Mouse (Mus musculus) T-helper 2 cell (primary cell): ENCODE data around the gene Simc1.

ENCODE experiments used
- in situ Hi-C: fragments of 300-600 bp; cut with MboI, MseI; formaldehyde crosslinking; loops from one replicate; pipeline ENCODE4 v1.15.1; 2025; ENCODE audit warnings: high pct_unique_total_duplicates

Gene Simc1

GRCm38 (mm10) chr13:54532134-54532533 lies 28.6 kb downstream of the Simc1 start:
- in situ Hi-C loops: no loop called here

GRCm38 (mm10) chr13:54548036-54548435 lies 44.5 kb downstream of the Simc1 start:
- in situ Hi-C loops: no loop called here

DNA sequence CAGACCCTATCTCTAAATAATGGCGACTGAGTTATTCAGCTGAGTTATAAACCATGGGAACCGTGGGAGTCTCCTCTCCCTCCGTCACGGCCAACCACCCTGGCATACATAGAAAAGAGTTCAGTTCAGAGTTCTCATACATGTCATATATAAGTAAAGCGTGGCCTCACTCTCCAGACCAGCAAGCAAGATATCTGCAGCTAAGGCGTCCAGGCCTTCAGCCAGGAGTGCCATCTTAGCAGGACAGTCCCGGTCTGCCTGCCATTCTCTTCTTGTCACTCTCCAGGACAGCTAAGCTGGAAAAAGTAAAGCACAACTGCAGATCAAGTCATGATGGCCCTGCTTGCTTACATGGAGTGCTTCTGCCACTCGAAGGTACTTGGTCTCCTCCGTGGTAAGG lies 52.6 kb downstream of the Simc1 start:
- in situ Hi-C loops: no loop called here

GRCm38 (mm10) chr13:54556796-54557195 lies 53.2 kb downstream of the Simc1 start:
- in situ Hi-C loops: no loop called here

DNA sequence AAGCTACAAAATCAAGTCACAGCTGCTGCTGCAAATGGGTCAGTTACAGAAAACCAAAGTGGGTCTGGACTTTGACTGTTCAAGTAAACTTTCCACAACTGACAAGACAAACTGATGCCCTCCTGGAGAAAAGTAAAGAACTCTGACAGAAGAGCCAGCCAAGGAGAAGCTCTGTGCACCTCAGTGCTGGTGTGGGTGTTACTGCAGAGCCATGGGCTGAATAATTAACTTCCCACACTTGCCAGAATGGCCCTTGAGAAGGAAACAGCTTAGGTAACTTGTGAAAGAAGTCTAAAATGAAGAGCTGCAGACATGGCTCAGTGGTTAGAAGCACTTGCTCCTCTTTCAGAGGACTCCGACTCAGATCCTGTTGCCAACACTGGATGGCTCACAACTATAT lies 54.1 kb downstream of the Simc1 start:
- in situ Hi-C loops: no loop called here

GRCm38 (mm10) chr13:54559656-54560055 lies 56.1 kb downstream of the Simc1 start:
- in situ Hi-C loops: loop anchor here (10.0 kb wide), 1 partner anchor 1175 kb away; no protein-coding TSS in a partner anchor

- in situ Hi-C loops: loop anchor here (10.0 kb wide), 1 partner anchor 1176 kb away; no protein-coding TSS in a partner anchor
These were observed 57.0 kb downstream of the Simc1 start for GRCm38 (mm10) chr13:54560608-54561007.

- in situ Hi-C loops: loop anchor here (10.0 kb wide), 1 partner anchor 1178 kb away; no protein-coding TSS in a partner anchor
These were observed 59.0 kb downstream of the Simc1 start for GRCm38 (mm10) chr13:54562562-54562961.

DNA sequence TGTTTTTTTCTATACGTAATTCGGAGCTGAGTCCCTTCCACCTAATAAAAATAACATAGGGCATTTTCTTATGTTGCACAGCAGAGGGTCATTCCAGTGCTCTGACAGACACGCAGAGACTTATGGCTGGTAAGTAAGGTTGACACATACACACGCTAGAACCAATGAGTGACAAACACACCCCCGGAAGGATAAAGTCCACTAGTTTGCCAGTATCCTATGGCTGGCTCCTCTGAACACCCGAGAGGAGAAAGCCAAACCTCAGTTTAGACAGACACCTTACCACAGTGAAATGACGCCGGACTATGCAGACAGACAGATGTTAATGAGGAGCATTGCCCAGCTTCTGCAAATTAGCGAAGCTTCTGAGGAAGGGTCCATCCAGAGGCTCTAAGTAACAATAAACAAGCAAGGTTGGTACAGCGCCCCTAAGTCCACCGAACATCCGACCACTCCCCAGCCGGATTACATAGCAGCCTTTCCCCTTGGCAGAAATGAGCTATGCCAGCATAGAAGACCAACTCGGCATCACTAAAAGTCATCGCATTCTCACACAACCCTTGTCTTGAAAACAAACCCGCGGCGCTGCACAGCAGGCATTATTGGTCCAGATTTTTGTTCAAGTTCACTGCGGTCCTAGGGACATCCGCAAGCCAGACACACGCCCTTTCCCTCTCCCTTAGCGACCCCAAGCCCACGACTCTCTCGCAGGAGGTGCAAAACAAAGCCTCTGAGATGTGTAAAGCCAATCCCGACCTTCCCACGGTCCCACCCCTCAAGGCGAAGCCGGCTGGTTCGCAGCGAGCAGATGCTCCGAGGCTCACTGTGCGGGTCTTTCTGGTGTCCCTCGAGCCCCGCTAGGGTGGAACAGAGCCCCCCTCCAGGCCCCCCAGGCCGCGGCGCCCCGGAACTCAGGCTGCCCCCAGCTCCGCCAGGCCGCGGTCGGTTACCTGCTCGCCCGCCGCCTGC lies 60.9 kb downstream of the Simc1 start:
- in situ Hi-C loops: loop anchor here (10.0 kb wide), 1 partner anchor 1180 kb away; no protein-coding TSS in a partner anchor

- in situ Hi-C loops: loop anchor here (10.0 kb wide), 1 partner anchor 1180 kb away; no protein-coding TSS in a partner anchor
These were observed 61.6 kb downstream of the Simc1 start, which contains the start of gene 4833439L19Rik for GRCm38 (mm10) chr13:54565201-54565581. Gene 4833439L19Rik, minus strand, starts transcription at chr13:54565435.

- in situ Hi-C loops: loop anchor here (10.0 kb wide), 1 partner anchor 1181 kb away; no protein-coding TSS in a partner anchor
These were observed 62.2 kb downstream of the Simc1 start for GRCm38 (mm10) chr13:54565594-54566345.

- in situ Hi-C loops: loop anchor here (10.0 kb wide), 1 partner anchor 1184 kb away; no protein-coding TSS in a partner anchor
These were observed 64.8 kb downstream of the Simc1 start for GRCm38 (mm10) chr13:54568380-54568779.

DNA sequence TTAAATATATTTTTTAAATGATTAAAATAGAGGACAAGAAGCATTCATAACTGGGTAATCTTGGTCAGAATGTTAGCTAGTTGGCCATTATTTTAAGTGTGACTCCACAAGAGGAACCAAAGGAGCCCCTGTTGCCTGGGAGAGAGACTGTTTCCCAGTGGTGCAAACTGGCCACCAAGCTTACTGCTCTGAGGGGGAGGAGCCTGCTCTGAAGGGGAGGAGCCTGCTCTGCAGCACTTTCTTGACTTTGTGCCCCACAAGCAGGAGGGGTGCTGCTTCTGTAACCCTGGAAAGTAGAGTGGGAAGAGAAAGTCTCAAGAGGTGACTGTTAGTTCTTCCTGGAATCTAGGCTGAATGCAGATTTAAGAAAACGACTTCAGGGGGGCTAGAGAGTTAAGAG lies 65.7 kb downstream of the Simc1 start:
- in situ Hi-C loops: loop anchor here (10.0 kb wide), 1 partner anchor 1184 kb away; no protein-coding TSS in a partner anchor

GRCm38 (mm10) chr13:54570736-54571135 lies 67.2 kb downstream of the Simc1 start:
- in situ Hi-C loops: no loop called here

DNA sequence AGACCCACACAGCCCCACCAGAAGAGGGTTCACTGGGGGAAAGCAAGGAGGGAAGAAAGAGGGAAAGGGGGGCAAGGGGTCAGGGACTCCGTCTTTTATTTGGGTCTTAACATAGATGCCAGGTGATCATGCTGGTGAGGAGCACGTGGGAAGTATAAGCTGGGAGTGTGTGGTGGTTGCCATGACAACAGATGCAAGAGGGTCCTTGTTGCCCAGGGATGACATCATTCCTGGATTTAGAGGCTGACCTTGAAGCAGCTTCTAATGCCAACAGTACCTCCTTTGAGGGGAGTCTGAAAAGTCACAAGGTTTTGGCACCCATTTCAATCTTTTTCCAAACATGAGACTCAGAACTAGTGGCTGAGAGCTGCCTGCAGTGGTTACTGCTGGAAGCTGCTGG lies 68.1 kb downstream of the Simc1 start:
- in situ Hi-C loops: no loop called here

GRCm38 (mm10) chr13:54572621-54573020 lies 69.0 kb downstream of the Simc1 start:
- in situ Hi-C loops: no loop called here

GRCm38 (mm10) chr13:54574854-54575481 lies 71.4 kb downstream of the Simc1 start, which contains the start of gene Arl10:
Gene Arl10, plus strand, starts transcription at chr13:54575015.
- in situ Hi-C loops: no loop called here

- in situ Hi-C loops: no loop called here
These were observed 71.9 kb downstream of the Simc1 start for GRCm38 (mm10) chr13:54575489-54575888.

GRCm38 (mm10) chr13:54577652-54578507 lies 74.3 kb downstream of the Simc1 start:
- in situ Hi-C loops: no loop called here

GRCm38 (mm10) chr13:54581385-54581784 lies 77.8 kb downstream of the Simc1 start:
- in situ Hi-C loops: no loop called here
